Mouse (Mus musculus): ENCODE results near the gene G6pc3.

G6pc3 gene

GRCm38 (mm10) chr11:102189461-102190436, at the start of gene G6pc3:
G6pc3 (plus strand) TSS chr11:102189620.
- in situ Hi-C loops (cut with MboI, MseI), result loop anchor here (5.0 kb wide), 1 partner anchor 38 kb away; no protein-coding TSS in a partner anchor

GRCm38 (mm10) chr11:102140508-102140907, 48.9 kb upstream of the G6pc3 start:
- in situ Hi-C loops (cut with MboI, MseI), result no loop called here

- in situ Hi-C loops (cut with MboI, MseI), result no loop called here
These were observed 47.1 kb upstream of the G6pc3 start for GRCm38 (mm10) chr11:102142355-102142754.

- in situ Hi-C loops (cut with MboI, MseI), result no loop called here
These were observed 44.4 kb upstream of the G6pc3 start for GRCm38 (mm10) chr11:102144957-102145470.

- in situ Hi-C loops (cut with MboI, MseI), result no loop called here
These were observed 43.9 kb upstream of the G6pc3 start, which contains the start of gene Nags for GRCm38 (mm10) chr11:102145471-102146001. Nags (plus strand) TSS chr11:102145513.

- in situ Hi-C loops (cut with MboI, MseI), result no loop called here
These were observed 43.4 kb upstream of the G6pc3 start for GRCm38 (mm10) chr11:102146005-102146404.

GRCm38 (mm10) chr11:102146531-102146930, 42.9 kb upstream of the G6pc3 start:
- in situ Hi-C loops (cut with MboI, MseI), result no loop called here

GRCm38 (mm10) chr11:102147213-102147989, 42.0 kb upstream of the G6pc3 start:
- in situ Hi-C loops (cut with MboI, MseI), result no loop called here

- in situ Hi-C loops (cut with MboI, MseI), result loop anchor here (5.0 kb wide), 1 partner anchor 71 kb away; no protein-coding TSS in a partner anchor
These were observed 33.2 kb upstream of the G6pc3 start, which contains the start of gene Tmem101 for GRCm38 (mm10) chr11:102156039-102156785. Tmem101 (minus strand) TSS chr11:102156404.

- in situ Hi-C loops (cut with MboI, MseI), result loop anchor here (5.0 kb wide), 1 partner anchor 71 kb away; no protein-coding TSS in a partner anchor
These were observed 32.7 kb upstream of the G6pc3 start for GRCm38 (mm10) chr11:102156786-102157089.

- in situ Hi-C loops (cut with MboI, MseI), result loop anchor here (5.0 kb wide), 1 partner anchor 69 kb away; no protein-coding TSS in a partner anchor
These were observed 31.4 kb upstream of the G6pc3 start for GRCm38 (mm10) chr11:102158024-102158423.

- in situ Hi-C loops (cut with MboI, MseI), result loop anchor here (5.0 kb wide), 1 partner anchor 68 kb away; no protein-coding TSS in a partner anchor
These were observed 29.6 kb upstream of the G6pc3 start for GRCm38 (mm10) chr11:102159781-102160180.

GRCm38 (mm10) chr11:102165971-102166722, 23.3 kb upstream of the G6pc3 start:
- in situ Hi-C loops (cut with MboI, MseI), result no loop called here

GRCm38 (mm10) chr11:102167539-102167938, 21.9 kb upstream of the G6pc3 start:
- in situ Hi-C loops (cut with MboI, MseI), result no loop called here

GRCm38 (mm10) chr11:102168689-102169088, 20.7 kb upstream of the G6pc3 start:
- in situ Hi-C loops (cut with MboI, MseI), result no loop called here

GRCm38 (mm10) chr11:102179836-102180235, 9.6 kb upstream of the G6pc3 start:
- in situ Hi-C loops (cut with MboI, MseI), result no loop called here

- in situ Hi-C loops (cut with MboI, MseI), result no loop called here
These were observed 5.2 kb upstream of the G6pc3 start for GRCm38 (mm10) chr11:102184253-102184645.

- in situ Hi-C loops (cut with MboI, MseI), result no loop called here
These were observed 4.5 kb upstream of the G6pc3 start, which contains the start of gene Lsm12 for GRCm38 (mm10) chr11:102184646-102185495. Lsm12 (minus strand) TSS chr11:102185296.

- in situ Hi-C loops (cut with MboI, MseI), result no loop called here
These were observed 3.7 kb upstream of the G6pc3 start for GRCm38 (mm10) chr11:102185677-102186076.
